Mouse (Mus musculus) midbrain, embryonic 16.5 days (tissue): Measurements from ENCODE around the gene Pum1. TPM values are rescaled to one million over a fixed set of nuclear protein-coding genes. Genes with fewer than 3 reads are reported as not detected.

Experiments used
- ATAC-seq: fragments of 200-750 bp; cut with Nextera tagmentation; 2 replicates; pipeline ENCODE4 v1.8.0; 2017; ENCODE audit warnings: moderate TSS enrichment
- H3K27ac ChIP-seq: fragments of 300-500 bp; sonication (generic); 2 replicates; pipeline ENCODE4 v1.5.1; 2014; ENCODE audit warnings: mild to moderate bottlenecking, low read length, mixed read lengths
- H3K27me3 ChIP-seq: fragments of 300-500 bp; sonication (generic); 2 replicates; pipeline ENCODE4 v1.6.1; 2014; ENCODE audit warnings: low read depth, low read length, mixed read lengths; ENCODE audit not compliant: control insufficient read depth, insufficient read depth
- H3K36me3 ChIP-seq: fragments of 300-500 bp; sonication (generic); 2 replicates; pipeline ENCODE4 v1.6.1; 2014; ENCODE audit warnings: mild to moderate bottlenecking, low read length, moderate library complexity, mixed read lengths; ENCODE audit not compliant: control insufficient read depth, insufficient read depth
- H3K4me1 ChIP-seq: fragments of 300-500 bp; sonication (generic); 2 replicates; pipeline ENCODE4 v1.6.1; 2014; ENCODE audit warnings: mild to moderate bottlenecking, low read length, mixed read lengths; ENCODE audit not compliant: control insufficient read depth, insufficient read depth
- H3K4me2 ChIP-seq: fragments of 300-500 bp; sonication (generic); 2 replicates; pipeline ENCODE4 v1.6.1; 2014; ENCODE audit warnings: mild to moderate bottlenecking, low read length, mixed read lengths
- H3K4me3 ChIP-seq: fragments of 300-500 bp; sonication (generic); 2 replicates; pipeline ENCODE4 v1.5.1; 2014; ENCODE audit warnings: low read depth, mild to moderate bottlenecking, low read length, moderate library complexity, mixed read lengths
- H3K9ac ChIP-seq: fragments of 300-500 bp; sonication (generic); 2 replicates; pipeline ENCODE4 v1.6.1; 2014; ENCODE audit warnings: low read depth, low read length, mixed read lengths
- H3K9me3 ChIP-seq: fragments of 300-500 bp; sonication (generic); replicated peaks from 2 replicates; pipeline ENCODE4 v1.6.1; 2014; ENCODE audit warnings: mild to moderate bottlenecking, low read length, mixed read lengths; ENCODE audit not compliant: control insufficient read depth, poor library complexity, severe bottlenecking
- WGBS: fragments of 180-500 bp; shearing (Covaris S2); extraction: QIAGEN DNeasy Blood & Tissue Kit; methylation state at CpG from one replicate; pipeline ENCODE4 v1.1.7; 2014; 5-methylcytosine and 5-hydroxymethylcytosine counted together
- polyA plus RNA-seq: library from polyadenylated mRNA; unstranded; fragments of >200 nt; fragmentation: Nextera tagmentation; extraction: Ambion mirVana; gene quantifications from 2 replicates; pipeline ENCODE4 v1.2.1, GENCODE M21; 2015

Gene Pum1
- polyA plus RNA-seq, 1 experiment from 2014 or later = 99.4 TPM

DNA sequence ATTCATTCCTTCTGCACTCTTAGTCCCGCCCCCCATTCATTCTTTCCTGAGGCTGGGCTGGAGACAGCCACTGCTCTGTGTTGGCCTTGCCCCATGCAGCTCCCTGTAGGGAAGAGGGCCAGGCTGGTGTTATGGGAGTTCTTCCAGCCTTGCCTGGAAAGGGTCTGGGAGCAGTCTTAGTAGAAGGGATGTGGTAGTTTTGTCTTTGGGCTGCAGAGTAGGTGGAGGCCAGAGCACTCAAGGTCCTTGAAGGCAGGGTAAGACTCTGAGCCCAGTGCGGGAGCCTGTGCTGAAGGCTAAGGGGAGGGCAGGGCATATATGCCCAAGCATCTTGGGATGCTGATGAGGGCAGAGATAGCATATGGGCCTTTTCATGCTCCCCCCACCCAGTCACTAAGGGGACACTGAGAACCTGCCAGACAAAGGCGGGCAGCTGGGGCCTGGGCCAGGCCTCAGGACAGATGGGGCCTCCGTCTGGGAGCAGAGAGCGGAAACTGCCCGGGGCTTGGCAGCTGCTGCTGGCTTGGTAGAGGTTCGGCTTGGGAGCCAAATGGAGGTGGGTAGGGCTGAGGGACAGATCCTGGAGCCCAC lies 141.7 kb downstream of the Pum1 start:
- peak overlapping the region; percentile 45 for H3K9ac ChIP-seq
- peak overlapping the region; percentile 76 for H3K27ac ChIP-seq
- no peaks in the 10 kb centered on the region for H3K9me3 ChIP-seq
- H3K4me2 ChIP-seq = no peak overlapping the region; the same call in 1 of the 2 replicates
- no peaks in the 10 kb centered on the region for H3K36me3 ChIP-seq
- H3K4me1 ChIP-seq = peaks cover 43% of the 10 kb centered on the region
- no peak overlapping the region for H3K4me3 ChIP-seq
- peak; percentile 60 for ATAC-seq
- WGBS = 31% methylated on average over 7 of the region's 7 CpGs
- no peaks in the 10 kb centered on the region for H3K27me3 ChIP-seq

- H3K9me3 ChIP-seq = no peaks in the 10 kb centered on the region
- peaks cover 48% of the 10 kb centered on the region for H3K4me1 ChIP-seq
- no peaks in the 10 kb centered on the region for H3K36me3 ChIP-seq
- no peak overlapping the region for H3K4me3 ChIP-seq
- H3K9ac ChIP-seq = no peak overlapping the region; the same call in 1 of the 2 replicates
- no peak overlapping the region for H3K4me2 ChIP-seq
- WGBS = 57% methylated on average over 7 of the region's 7 CpGs
- no peaks in the 10 kb centered on the region for H3K27me3 ChIP-seq
- H3K27ac ChIP-seq = peak overlapping the region; percentile 76
- no peak for ATAC-seq
Observed at GRCm38 (mm10) chr4:130805746-130806145, 142.6 kb downstream of the Pum1 start.

- H3K4me3 ChIP-seq = no peak overlapping the region
- no peaks in the 10 kb centered on the region for H3K36me3 ChIP-seq
- H3K27ac ChIP-seq = no peak overlapping the region
- no peak overlapping the region for H3K4me2 ChIP-seq
- no peaks in the 10 kb centered on the region for H3K27me3 ChIP-seq
- H3K9ac ChIP-seq = no peak overlapping the region
- no peak for ATAC-seq
- H3K4me1 ChIP-seq = peaks cover 56% of the 10 kb centered on the region
- WGBS = 92% methylated on average over 9 of the region's 9 CpGs
- no peaks in the 10 kb centered on the region for H3K9me3 ChIP-seq
Observed at GRCm38 (mm10) chr4:130806746-130807145, 143.6 kb downstream of the Pum1 start.

DNA sequence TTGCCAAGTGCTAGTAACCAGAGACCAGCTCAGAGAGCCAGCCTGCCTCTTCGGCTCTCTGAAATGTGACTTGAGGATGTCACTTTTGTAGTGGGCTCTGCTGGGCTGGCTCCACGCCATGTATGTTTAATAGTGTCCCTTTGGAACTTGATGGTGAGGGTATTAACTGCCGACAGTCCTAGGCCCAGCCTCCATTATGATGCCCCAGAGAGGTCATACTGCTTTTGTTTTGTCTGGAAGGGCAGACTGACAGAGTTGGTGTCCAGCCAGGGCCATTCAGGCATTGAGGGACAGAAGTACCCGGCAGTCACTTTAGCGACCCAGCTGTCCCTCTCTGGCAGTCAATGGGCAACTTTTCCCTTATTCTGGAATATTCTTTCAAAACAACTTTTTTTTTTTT lies 146.7 kb downstream of the Pum1 start:
- H3K36me3 ChIP-seq = no peaks in the 10 kb centered on the region
- peak overlapping the region; percentile 26; the same call in 1 of the 2 replicates for H3K9ac ChIP-seq
- H3K27me3 ChIP-seq = no peaks in the 10 kb centered on the region
- H3K4me2 ChIP-seq = no peak overlapping the region
- no peak overlapping the region for H3K27ac ChIP-seq
- ATAC-seq = no peak
- no peaks in the 10 kb centered on the region for H3K9me3 ChIP-seq
- H3K4me3 ChIP-seq = no peak overlapping the region
- WGBS = 21% methylated on average over 5 of the region's 5 CpGs
- H3K4me1 ChIP-seq = peaks cover 65% of the 10 kb centered on the region

- ATAC-seq = no peak
- Histone ChIP-seq H3K4me2 (no peak overlapping the region), H3K27me3 (no peaks in the 10 kb centered on the region), H3K27ac (peak overlapping the region; percentile 95), H3K9ac (no peak overlapping the region; the same call in 1 of the 2 replicates), H3K4me1 (peaks cover 65% of the 10 kb centered on the region), H3K36me3 (no peaks in the 10 kb centered on the region), H3K4me3 (no peak overlapping the region), H3K9me3 (no peaks in the 10 kb centered on the region)
- WGBS = 42% methylated on average over 3 of the region's 3 CpGs
Observed at GRCm38 (mm10) chr4:130810845-130811244, 147.7 kb downstream of the Pum1 start.

DNA sequence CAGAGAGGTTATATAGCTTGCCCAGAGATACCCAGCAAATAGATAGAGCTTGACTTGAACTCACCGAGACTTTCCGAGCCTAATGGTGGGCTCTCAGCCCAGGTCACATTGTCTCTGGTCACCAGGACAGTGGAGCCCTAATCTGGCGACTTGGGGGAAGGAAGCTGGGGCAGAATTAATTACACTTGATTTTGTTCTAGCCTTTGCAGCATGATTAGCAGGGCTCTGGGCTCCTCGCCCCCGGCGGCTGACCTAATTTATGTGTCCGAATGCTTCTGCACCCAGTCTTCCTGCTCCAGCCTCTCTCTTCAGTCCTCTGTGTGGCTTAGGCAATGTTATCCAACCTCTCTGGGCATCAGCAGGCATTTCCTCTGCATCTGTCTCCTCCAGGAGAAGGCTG lies 148.3 kb downstream of the Pum1 start:
- ATAC-seq = no peak
- Histone ChIP-seq H3K4me3 (no peak overlapping the region), H3K27ac (peak overlapping the region; percentile 95), H3K9me3 (no peaks in the 10 kb centered on the region), H3K36me3 (no peaks in the 10 kb centered on the region), H3K9ac (peak overlapping the region; percentile 35; the same call in 1 of the 2 replicates), H3K4me2 (peak overlapping the region; percentile 9; the same call in 1 of the 2 replicates), H3K4me1 (peaks cover 67% of the 10 kb centered on the region), H3K27me3 (no peaks in the 10 kb centered on the region)
- 28% methylated on average over 7 of the region's 7 CpGs for WGBS

- H3K9me3 ChIP-seq = no peaks in the 10 kb centered on the region
- peaks cover 67% of the 10 kb centered on the region for H3K4me1 ChIP-seq
- peaks cover 1% of the 10 kb centered on the region; the same call in 1 of the 2 replicates for H3K36me3 ChIP-seq
- H3K4me2 ChIP-seq = peak overlapping the region; percentile 43
- H3K27me3 ChIP-seq = no peaks in the 10 kb centered on the region
- WGBS = 31% methylated on average over 2 of the region's 2 CpGs
- H3K27ac ChIP-seq = peak overlapping the region; percentile 95
- no peak overlapping the region for H3K4me3 ChIP-seq
- peak; percentile 85 for ATAC-seq
- peak overlapping the region; percentile 51; the same call in 1 of the 2 replicates for H3K9ac ChIP-seq
Observed at GRCm38 (mm10) chr4:130813958-130814357, 150.8 kb downstream of the Pum1 start.

GRCm38 (mm10) chr4:130814742-130815330 lies 151.7 kb downstream of the Pum1 start:
- 27% methylated on average over 8 of the region's 8 CpGs for WGBS
- Histone ChIP-seq H3K27ac (peak overlapping the region; percentile 95), H3K4me2 (peak overlapping the region; percentile 43; the same call in 1 of the 2 replicates), H3K9me3 (no peaks in the 10 kb centered on the region), H3K9ac (peak overlapping the region; percentile 26; the same call in 1 of the 2 replicates), H3K36me3 (peaks cover 6% of the 10 kb centered on the region; the same call in 1 of the 2 replicates), H3K4me1 (peaks cover 61% of the 10 kb centered on the region), H3K4me3 (no peak overlapping the region), H3K27me3 (no peaks in the 10 kb centered on the region)
- ATAC-seq = 0 out of 2 replicates have a peak, but pooled peaks have one; percentile 13

GRCm38 (mm10) chr4:130815860-130816259 lies 152.7 kb downstream of the Pum1 start:
- H3K9me3 ChIP-seq = no peaks in the 10 kb centered on the region
- H3K9ac ChIP-seq = no peak overlapping the region
- 80% methylated on average over 8 of the region's 8 CpGs for WGBS
- peaks cover 13% of the 10 kb centered on the region; the same call in 1 of the 2 replicates for H3K36me3 ChIP-seq
- no peak overlapping the region for H3K4me2 ChIP-seq
- H3K4me1 ChIP-seq = peaks cover 55% of the 10 kb centered on the region
- H3K4me3 ChIP-seq = no peak overlapping the region
- H3K27me3 ChIP-seq = no peaks in the 10 kb centered on the region
- no peak for ATAC-seq
- peak overlapping the region; percentile 95 for H3K27ac ChIP-seq
